Comparison of ENCODE assay signal across 17 mouse cellular contexts in genomic region chr11:20476494-20476893, GRCm38 (mm10).
A peak's percentile ranks its signal among the peaks of the same experiment; 100 is the strongest.
DNase-seq lines count a peak whose midpoint lies in the region; TF ChIP-seq lines count a peak whose summit lies in the region.
"Had no signal": no experiment of that assay in that cellular context is flagged by ENCODE, and none has a peak within 500 bp of the region (broad histone marks: within the 10 kb centered on the region; RNA-seq: fewer than 3 reads in every experiment).

No protein-coding gene starts in this region.

- no peak for TF ChIP-seq CTCF in C2C12 (IDR thresholded peaks at IDR 0.05; ENCODE audit: control insufficient read depth, insufficient read depth, insufficient read length)
- no peak for TF ChIP-seq CTCF in bone marrow macrophage, adult 2 months (IDR thresholded peaks at IDR 0.05; ENCODE audit: low read depth, low read length)

- peak; percentile 70 for DNase-seq in heart, adult 11 months
- no peak for DNase-seq in heart, adult 18-20 months
- no peak for DNase-seq in cerebellum, adult 11 months
- no peak for DNase-seq in right cerebral cortex, adult 2 months (ENCODE audit: low spot score in 2 of 2)
- DNase-seq: adrenal gland, postnatal 10 days; kidney, postnatal 10 days; liver, embryonic 13.5 days; right cerebral cortex, postnatal 25 days; thymus, postnatal 36 days had no signal

- H3K36me3 ChIP-seq in C2C12 (ENCODE audit: control insufficient read depth, insufficient read depth) (peaks cover 3% of the 10 kb centered on the region), macrophage (ENCODE audit: inconsistent target) (no peaks in the 10 kb centered on the region)
- H3K36me3 ChIP-seq: heart, embryonic 12.5 days; hindbrain, embryonic 10.5 days; liver, embryonic 13.5 days; midbrain, embryonic 13.5 days; neural tube, embryonic 12.5 days; stomach, embryonic 15.5 days had no signal

- H3ac ChIP-seq in C2C12 (ENCODE audit: control insufficient read depth, insufficient read length, low read depth), result no peak overlapping the region

- H3K4me3 ChIP-seq in C2C12 (ENCODE audit: insufficient read depth, poor library complexity, severe bottlenecking), result peak overlapping the region; percentile 15
- no peak overlapping the region for H3K4me3 ChIP-seq in bone marrow macrophage, adult 2 months (ENCODE audit: insufficient read depth, low read length)
- no peak overlapping the region for H3K4me3 ChIP-seq in macrophage (ENCODE audit: inconsistent target)
- H3K4me3 ChIP-seq: liver, embryonic 13.5 days; midbrain, embryonic 13.5 days; neural tube, embryonic 12.5 days; stomach, embryonic 15.5 days had no signal

- WGBS in macrophage (ENCODE audit: missing documents), result 97% methylated on average over 3 of the region's 3 CpGs

- no peak for TF ChIP-seq POLR2A in bone marrow macrophage, adult 2 months (IDR thresholded peaks at IDR 0.05; ENCODE audit: borderline replicate concordance, low read depth, low read length)

- peak overlapping the region; percentile 89 for H3K27ac ChIP-seq in bone marrow macrophage, adult 2 months (ENCODE audit: insufficient read depth, low read depth, low read length)
- peak overlapping the region; percentile 95 for H3K27ac ChIP-seq in macrophage
- H3K27ac ChIP-seq: midbrain, embryonic 13.5 days; neural tube, embryonic 12.5 days had no signal

- H3K27me3 ChIP-seq in C2C12 (ENCODE audit: control insufficient read depth, insufficient read depth, insufficient read length), result no peaks in the 10 kb centered on the region
- H3K27me3 ChIP-seq: heart, embryonic 12.5 days; liver, embryonic 13.5 days; midbrain, embryonic 13.5 days; neural tube, embryonic 12.5 days; stomach, embryonic 15.5 days had no signal

- no peaks in the 10 kb centered on the region for H3K79me3 ChIP-seq in C2C12 (ENCODE audit: low read depth)

- H3K79me2 ChIP-seq in C2C12 (ENCODE audit: control insufficient read depth, insufficient read depth) (no peaks in the 10 kb centered on the region), macrophage (ENCODE audit: inconsistent target) (no peaks in the 10 kb centered on the region)

- peaks cover 29% of the 10 kb centered on the region for H3K4me1 ChIP-seq in bone marrow macrophage, adult 2 months (ENCODE audit: control insufficient read depth, insufficient read depth, low read length)

TF ChIP-seq in C2C12, 6 proteins besides CTCF, POLR2A, EP300 and RAD21:
- no peak for TF ChIP-seq USF1 (IDR thresholded peaks at IDR 0.05; ENCODE audit: low read depth)
- TF ChIP-seq CEBPB (IDR thresholded peaks at IDR 0.05; ENCODE audit: low read depth), result no peak
- TF ChIP-seq MYOG (IDR thresholded peaks at IDR 0.05; ENCODE audit: control insufficient read depth, extremely low read depth, insufficient read length), result no peak
- TF ChIP-seq FOSL1 (IDR thresholded peaks at IDR 0.05; ENCODE audit: insufficient read depth, low read length, poor library complexity, severe bottlenecking), result no peak
- TF ChIP-seq MYOD1 (IDR thresholded peaks at IDR 0.05; ENCODE audit: control insufficient read depth, insufficient read length, low read depth), result no peak
- TF ChIP-seq MAX (IDR thresholded peaks at IDR 0.05), result no peak
